Mouse (Mus musculus) megakaryocyte, embryonic 14.5 days (primary cell): ENCODE results near the gene Vmn1r188. TPM values are rescaled to one million over a fixed set of nuclear protein-coding genes. Genes with fewer than 3 reads are reported as not detected.
A peak's percentile ranks its signal among the peaks of the same experiment; 100 is the strongest.
"Not testable (repeated sequence)": the region's sequence is repeated elsewhere in the genome, so short reads cannot be mapped to it uniquely, and the experiment has no call there.

Experiments
- H3K27me3 ChIP-seq: replicated peaks from 2 replicates; pipeline ENCODE3; 2012; ENCODE audit warnings: inconsistent platforms
- H3K36me3 ChIP-seq: replicated peaks from 2 replicates; pipeline ENCODE3; 2012; ENCODE audit warnings: low read length, inconsistent platforms, mixed read lengths
- H3K4me1 ChIP-seq: 2 replicates; pipeline ENCODE4 v1.6.1; 2012; ENCODE audit warnings: inconsistent platforms
- H3K4me3 ChIP-seq: replicated peaks from 2 replicates; pipeline ENCODE3; 2012; ENCODE audit warnings: moderate library complexity, mild to moderate bottlenecking, inconsistent platforms
- H3K9me3 ChIP-seq: 2 replicates; pipeline ENCODE4 v1.6.1; 2012; ENCODE audit warnings: inconsistent platforms
- FLI1 ChIP-seq: IDR thresholded peaks from 2 replicates; pipeline ENCODE4 v1.6.1; 2012; ENCODE audit warnings: low read length, inconsistent platforms, mixed read lengths
- GATA1 ChIP-seq: IDR thresholded peaks from 3 replicates; pipeline ENCODE4 v1.6.1; 2012; ENCODE audit warnings: mixed read lengths, low read length, inconsistent platforms, borderline replicate concordance
- polyA plus RNA-seq: library from polyadenylated mRNA; stranded (reverse); fragments of >175 nt; gene quantifications from 2 replicates; pipeline ENCODE4 v1.2.3, GENCODE M21; 2012; ENCODE audit warnings: low replicate concordance; ENCODE audit not compliant: insufficient read depth

The Vmn1r188 gene
- polyA plus RNA-seq, 1 experiment = not detected

DNA sequence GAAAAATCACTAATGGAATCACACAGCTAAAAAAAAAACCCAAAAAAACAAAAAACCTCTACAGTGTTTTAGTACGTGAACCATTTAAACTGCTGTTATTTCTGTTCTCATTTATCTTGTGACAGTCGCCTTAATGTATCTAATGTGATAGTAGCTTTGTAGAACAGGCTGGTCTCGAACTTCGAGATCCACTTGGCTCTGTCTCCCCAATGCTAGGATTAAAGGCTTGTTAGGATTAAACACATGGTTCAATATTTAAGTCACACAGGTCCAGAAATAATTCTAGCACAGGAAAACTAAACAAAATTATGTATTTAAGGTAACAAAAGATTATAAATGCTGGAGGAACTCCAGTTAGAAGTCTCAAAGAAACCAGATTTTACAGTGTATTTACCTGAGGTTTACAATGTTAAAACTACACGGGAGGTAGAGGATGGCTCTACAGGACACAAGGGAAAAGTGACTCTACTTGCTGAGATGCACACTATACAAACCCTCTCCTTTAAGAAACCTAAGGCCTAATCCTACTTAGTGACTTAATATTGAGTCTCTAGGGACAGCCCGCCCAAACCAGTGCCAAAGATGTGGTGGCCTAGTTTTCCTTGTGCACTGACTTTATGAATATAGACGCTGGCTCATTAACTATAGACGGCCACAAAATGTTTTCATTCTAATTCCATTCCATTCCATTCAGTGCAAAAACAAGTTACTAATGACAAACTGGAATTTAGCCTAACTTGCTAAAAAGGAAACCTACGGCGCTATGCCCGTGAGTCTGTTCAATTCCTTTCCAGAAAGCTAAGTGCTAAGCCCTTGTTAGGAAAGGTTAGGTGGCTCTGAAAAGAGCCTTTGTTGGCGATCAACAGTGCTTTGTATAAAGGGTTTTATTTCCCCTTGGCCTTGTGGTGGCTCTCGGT, 42.3 kb upstream of the Vmn1r188 start:
- Histone ChIP-seq H3K4me1 (peaks cover 64% of the 10 kb centered on the region), H3K4me3 (peak overlapping the region; percentile 89), H3K9me3 (no peaks in the 10 kb centered on the region), H3K36me3 (no peaks in the 10 kb centered on the region), H3K27me3 (no peaks in the 10 kb centered on the region)
- TF ChIP-seq GATA1 (no peak), FLI1 (no peak)

DNA sequence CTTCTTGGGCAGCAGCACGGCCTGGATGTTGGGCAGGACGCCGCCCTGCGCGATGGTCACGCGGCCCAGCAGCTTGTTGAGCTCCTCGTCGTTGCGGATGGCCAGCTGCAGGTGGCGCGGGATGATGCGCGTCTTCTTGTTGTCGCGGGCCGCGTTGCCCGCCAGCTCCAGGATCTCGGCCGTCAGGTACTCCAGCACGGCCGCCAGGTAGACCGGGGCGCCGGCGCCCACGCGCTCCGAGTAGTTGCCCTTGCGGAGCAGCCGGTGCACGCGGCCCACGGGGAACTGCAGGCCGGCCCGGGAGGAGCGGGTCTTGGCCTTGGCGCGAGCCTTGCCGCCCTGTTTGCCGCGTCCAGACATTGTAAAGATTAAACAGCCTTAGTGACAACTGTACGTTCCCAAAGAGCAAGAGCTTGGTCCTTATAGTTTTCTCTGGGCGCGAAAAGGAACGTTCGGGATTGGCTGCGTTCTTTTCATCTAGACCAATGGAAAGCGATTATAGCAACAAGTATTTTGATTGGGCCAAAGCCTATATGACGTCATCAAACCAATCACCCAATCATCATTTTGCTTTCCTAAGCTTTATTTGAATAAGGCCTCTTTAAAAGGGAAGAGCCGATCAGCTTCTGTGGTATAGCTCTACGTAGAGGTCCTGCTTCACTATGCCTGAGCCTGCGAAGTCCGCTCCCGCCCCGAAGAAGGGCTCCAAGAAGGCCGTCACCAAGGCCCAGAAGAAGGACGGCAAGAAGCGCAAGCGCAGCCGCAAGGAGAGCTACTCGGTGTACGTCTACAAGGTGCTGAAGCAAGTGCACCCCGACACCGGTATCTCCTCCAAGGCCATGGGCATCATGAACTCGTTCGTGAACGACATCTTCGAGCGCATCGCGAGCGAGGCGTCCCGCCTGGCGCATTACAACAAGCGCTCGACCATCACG, 41.4 kb upstream of the Vmn1r188 start, which contains the start of the genes Hist1h2ag and Hist1h2bj:
Gene Hist1h2ag (minus strand): TSS at position 377 of the 935 bp plus-strand sequence.
Gene Hist1h2bj (plus strand): TSS at position 647 of the 935 bp plus-strand sequence.
- peaks cover 57% of the 10 kb centered on the region for H3K4me1 ChIP-seq
- H3K4me3 ChIP-seq = peak within 1 kb of the TSS; percentile 89
- not testable (repeated sequence) for H3K36me3 ChIP-seq, H3K27me3 ChIP-seq, H3K9me3 ChIP-seq

DNA sequence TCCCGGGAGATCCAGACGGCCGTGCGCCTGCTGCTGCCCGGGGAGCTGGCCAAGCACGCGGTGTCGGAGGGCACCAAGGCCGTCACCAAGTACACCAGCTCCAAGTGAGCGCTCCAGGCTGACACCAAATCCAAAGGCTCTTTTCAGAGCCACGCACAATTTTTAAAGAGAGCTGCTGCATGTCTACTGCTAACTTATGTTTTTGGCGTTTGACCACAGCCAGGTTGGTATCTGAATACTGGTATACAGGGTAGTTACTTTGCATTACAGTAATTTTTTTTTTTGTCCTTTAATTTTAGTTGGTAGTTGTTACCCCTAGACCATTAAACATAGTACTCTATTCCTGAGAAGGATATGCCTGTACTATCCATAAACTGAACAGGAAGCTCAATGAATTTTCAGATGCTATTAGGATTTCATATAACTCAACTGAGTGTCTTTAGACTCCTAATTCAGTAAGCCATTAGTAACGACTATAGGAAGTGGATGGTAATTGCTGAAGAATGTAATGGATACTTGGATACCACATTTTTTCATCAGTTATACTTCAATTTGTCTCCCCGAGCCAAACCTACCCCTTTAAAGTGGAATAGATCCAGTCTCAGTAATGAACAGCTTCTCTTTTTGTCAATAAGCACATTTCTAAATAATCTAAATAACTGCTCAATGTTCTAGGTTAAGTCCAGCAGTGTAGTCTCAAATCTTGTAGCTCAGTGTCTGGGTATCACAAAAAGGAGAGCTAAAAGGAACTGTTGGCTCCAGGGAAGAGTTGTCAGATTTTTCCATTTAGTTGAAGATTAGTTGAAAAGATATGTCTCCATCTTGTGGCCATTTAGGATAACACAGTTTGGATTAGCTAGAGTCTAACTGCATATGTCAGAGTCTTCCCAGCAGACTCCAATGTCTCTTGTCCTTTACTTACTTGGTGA, 40.5 kb upstream of the Vmn1r188 start:
- Histone ChIP-seq H3K4me1 (peaks cover 55% of the 10 kb centered on the region), H3K36me3 (no peaks in the 10 kb centered on the region), H3K4me3 (peak overlapping the region; percentile 85), H3K27me3 (no peaks in the 10 kb centered on the region), H3K9me3 (no peaks in the 10 kb centered on the region)
- TF ChIP-seq GATA1 (no peak), FLI1 (no peak)

DNA sequence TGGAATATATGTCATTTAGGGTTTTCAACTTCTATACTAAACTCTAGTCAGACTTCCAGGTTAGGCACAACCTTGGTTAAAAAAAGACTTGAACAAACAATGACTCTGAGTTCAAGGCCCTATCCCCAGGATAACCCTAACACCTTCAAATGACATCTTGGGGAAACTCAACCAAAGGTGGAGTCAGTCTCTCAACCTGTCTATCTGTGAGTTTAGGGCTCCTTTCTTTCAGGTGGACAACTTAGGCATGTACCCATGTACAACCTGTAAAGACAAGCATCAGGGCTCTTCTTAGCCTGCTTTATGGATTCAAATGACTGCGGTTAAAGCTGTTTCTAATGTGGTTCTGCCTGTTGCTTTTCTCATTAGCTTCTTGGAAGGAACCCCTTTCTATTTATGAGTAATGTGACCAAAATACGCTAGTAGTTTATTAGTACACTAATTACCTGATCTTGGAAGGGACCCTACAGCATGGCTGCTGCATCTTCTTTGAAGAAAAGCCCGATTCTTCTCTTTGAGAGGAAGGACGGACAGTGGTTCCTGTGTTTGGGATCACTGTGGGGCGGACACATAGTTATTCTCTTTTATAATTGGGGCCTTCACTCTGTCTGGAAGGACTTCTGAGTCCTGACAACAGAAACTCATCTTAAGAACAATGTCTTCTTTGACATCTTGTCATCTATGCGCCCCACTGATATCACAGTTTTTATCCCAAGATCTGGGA, 39.6 kb upstream of the Vmn1r188 start:
- H3K27me3 ChIP-seq = no peaks in the 10 kb centered on the region
- peaks cover 60% of the 10 kb centered on the region for H3K4me1 ChIP-seq
- no peaks in the 10 kb centered on the region for H3K36me3 ChIP-seq
- no peaks in the 10 kb centered on the region for H3K9me3 ChIP-seq
- TF ChIP-seq GATA1 (no peak), FLI1 (no peak)
- peak overlapping the region; percentile 85 for H3K4me3 ChIP-seq

DNA sequence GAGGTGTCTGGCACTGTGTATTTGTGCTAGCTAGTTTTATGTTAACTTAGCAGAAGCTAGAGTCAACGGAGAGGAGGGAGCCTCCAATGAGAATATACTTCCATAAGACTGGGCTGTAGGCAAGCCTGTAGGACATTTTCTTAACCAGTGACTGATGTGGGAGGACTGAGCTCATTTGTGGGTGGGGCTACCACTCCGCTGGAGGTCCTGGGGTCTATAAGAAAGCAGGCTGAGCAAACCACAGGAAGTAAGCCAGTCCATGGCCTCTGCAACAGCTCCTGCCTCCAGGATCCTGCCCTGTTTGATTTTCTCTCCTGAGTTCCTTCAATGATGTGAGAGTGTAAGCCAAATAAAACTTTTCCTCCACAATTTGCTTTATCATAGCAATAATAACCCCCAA, 38.9 kb upstream of the Vmn1r188 start:
- TF ChIP-seq FLI1 = no peak
- H3K27me3 ChIP-seq = no peaks in the 10 kb centered on the region
- H3K4me1 ChIP-seq = peaks cover 60% of the 10 kb centered on the region
- H3K9me3 ChIP-seq = no peaks in the 10 kb centered on the region
- no peak overlapping the region for H3K4me3 ChIP-seq
- no peaks in the 10 kb centered on the region for H3K36me3 ChIP-seq

DNA sequence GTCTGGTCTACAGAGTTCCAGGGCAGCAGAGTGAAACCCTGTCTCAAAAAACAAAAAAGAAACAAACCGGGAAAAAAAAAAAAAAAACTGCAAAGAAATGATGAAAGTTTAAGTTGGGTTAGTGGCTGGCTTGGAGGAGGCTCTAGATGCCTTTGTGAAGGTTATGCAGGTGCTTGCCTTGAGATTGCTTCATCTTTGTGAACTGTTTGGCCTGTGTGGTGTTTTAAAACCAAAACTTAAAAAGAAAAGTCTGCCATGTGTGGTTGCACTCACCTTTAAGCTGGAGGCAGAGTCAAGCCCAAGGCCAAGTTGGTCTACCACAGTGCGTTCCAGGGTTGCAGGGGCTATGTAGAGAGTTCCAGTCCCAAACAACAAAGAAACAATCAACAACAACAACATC, 35.2 kb upstream of the Vmn1r188 start:
- Histone ChIP-seq H3K36me3 (no peaks in the 10 kb centered on the region), H3K9me3 (no peaks in the 10 kb centered on the region), H3K4me1 (peaks cover 50% of the 10 kb centered on the region), H3K27me3 (no peaks in the 10 kb centered on the region), H3K4me3 (no peak overlapping the region)
- TF ChIP-seq GATA1 = no peak
- TF ChIP-seq FLI1 = no peak

DNA sequence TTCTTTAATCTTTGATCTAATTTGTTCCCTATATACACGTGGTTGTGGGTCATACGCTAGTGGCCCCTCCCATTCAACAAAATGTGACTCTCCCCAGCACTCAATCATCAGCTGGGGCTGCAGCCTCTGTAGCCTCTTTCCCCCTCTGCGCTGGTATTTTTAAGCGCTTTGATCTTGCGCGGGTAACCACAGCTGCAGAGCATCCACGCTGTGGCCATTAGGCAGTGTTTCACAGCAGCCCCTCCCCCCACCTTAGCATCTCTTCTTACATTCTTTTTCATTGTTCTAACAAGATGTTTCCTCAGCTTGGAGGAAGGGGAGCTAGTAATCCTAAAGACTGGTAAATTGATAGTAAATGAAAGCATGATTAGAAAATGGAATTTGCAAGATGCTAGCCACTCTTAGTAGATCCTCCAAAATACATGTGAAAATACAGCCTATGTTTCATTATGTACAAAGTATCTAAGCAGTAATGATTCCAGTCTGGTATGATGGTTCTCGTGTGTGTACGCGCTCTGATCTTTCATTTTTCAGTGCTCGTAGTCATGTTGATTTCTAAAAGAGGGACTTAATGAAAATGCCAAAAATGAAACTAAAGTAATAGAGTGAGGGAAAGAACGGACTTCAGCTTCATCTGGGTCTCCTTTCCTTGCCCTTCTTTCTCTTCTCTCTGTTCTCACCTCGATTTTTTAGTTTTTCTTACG, 34.4 kb upstream of the Vmn1r188 start:
- peaks cover 42% of the 10 kb centered on the region for H3K4me1 ChIP-seq
- H3K9me3 ChIP-seq = no peaks in the 10 kb centered on the region
- no peaks in the 10 kb centered on the region for H3K36me3 ChIP-seq
- peak overlapping the region; percentile 92 for H3K4me3 ChIP-seq
- TF ChIP-seq GATA1 = no peak
- no peak for TF ChIP-seq FLI1
- no peaks in the 10 kb centered on the region for H3K27me3 ChIP-seq
